Mouse (Mus musculus) left cerebral cortex, adult 18-20 months (tissue): Measurements from ENCODE around the gene Ccl25. TPM values are rescaled to one million over a fixed set of nuclear protein-coding genes. Genes with fewer than 3 reads are reported as not detected.

ENCODE experiments used
- total RNA-seq, 2 experiments: library from RNA; stranded (reverse); gene quantifications; 2 replicates each; pipeline ENCODE4 v1.2.3; 2021

Gene Ccl25
- total RNA-seq, 2 experiments from 2014 or later, result 19.6 to 19.9 TPM

Other genes starting within 250 kb of the Ccl25 start
- 1 to 10 TPM in 1 of 2 experiments, under 1 TPM in 1; 0.94 to 1.4 TPM for gene Cd209f, start 219.4 kb upstream of the Ccl25 start, total RNA-seq
- 1 to 10 TPM in 1 of 2 experiments, under 1 TPM in 1; 0.37 to 1.4 TPM for gene Cd209g, start 191.1 kb upstream of the Ccl25 start, total RNA-seq
- 100 to 1,000 TPM in 1 of 2 experiments, 10 to 100 TPM in 1; 98.1 to 102 TPM for gene Evi5l, start 158.6 kb upstream of the Ccl25 start, total RNA-seq
- gene Prr36, start 107.8 kb upstream of the Ccl25 start, total RNA-seq, result 10 to 100 TPM; 32.7 to 41.9 TPM
- gene Lrrc8e, start 98.4 kb upstream of the Ccl25 start, total RNA-seq, result under 1 TPM in 1 of 2 experiments, not detected in 1; 0.33 TPM
- 100 to 1,000 TPM in 1 of 2 experiments, 10 to 100 TPM in 1; 92.3 to 108 TPM for gene Map2k7, start 86.5 kb upstream of the Ccl25 start, total RNA-seq
- not detected for gene Gm49320, start 86.3 kb upstream of the Ccl25 start, total RNA-seq
- gene Tgfbr3l, start 77.0 kb upstream of the Ccl25 start, total RNA-seq, result 1 to 10 TPM; 9.5 TPM
- gene Snapc2, start 72.1 kb upstream of the Ccl25 start, total RNA-seq, result 10 to 100 TPM; 30.6 to 31.8 TPM
- gene Ctxn1, start 65.9 kb upstream of the Ccl25 start, total RNA-seq, result 100 to 1,000 TPM; 519 to 574 TPM
- 10 to 100 TPM; 59.0 to 69.1 TPM for gene Timm44, start 49.3 kb upstream of the Ccl25 start, total RNA-seq
- 10 to 100 TPM; 73.3 to 77.0 TPM for gene Elavl1, start 203 bp downstream of the Ccl25 start, total RNA-seq
- 10 to 100 TPM; 43.6 to 48.1 TPM for gene Cers4, start 167.8 kb downstream of the Ccl25 start, total RNA-seq